Mouse (Mus musculus): ENCODE results near the gene Foxo4. TPM values are rescaled to one million over a fixed set of nuclear protein-coding genes. Genes with fewer than 3 reads are reported as not detected.

Foxo4 gene
- polyA plus RNA-seq (2021; fragmentation: Nextera tagmentation) = 0.30 and 0.69 TPM in 2 replicates
- long read RNA-seq, experiment 1 = 0 reads
- long read RNA-seq, experiment 2 = 0 reads

GRCm38 (mm10) chrX:101253952-101254729, at the start of gene Foxo4:
TSS of gene Foxo4 (plus strand) at chrX:101254528.

GRCm38 (mm10) chrX:101221834-101222795, 32.2 kb upstream of the Foxo4 start, which contains the start of gene Snx12:
TSS of gene Snx12 (minus strand) at chrX:101222563.

GRCm38 (mm10) chrX:101263892-101264291, 9.6 kb downstream of the Foxo4 start, which contains the start of gene Gm614:
TSS of gene Gm614 (minus strand) at chrX:101263992.

GRCm38 (mm10) chrX:101268025-101268754, 13.9 kb downstream of the Foxo4 start, which contains the start of gene Il2rg:
TSS of gene Il2rg (minus strand) at chrX:101268255.

GRCm38 (mm10) chrX:101268755-101269124, 14.4 kb downstream of the Foxo4 start, which contains the start of gene Gm20489:
TSS of gene Gm20489 (minus strand) at chrX:101269023.

GRCm38 (mm10) chrX:101273875-101274738, 19.8 kb downstream of the Foxo4 start, which contains the start of gene Med12:
TSS of gene Med12 (plus strand) at chrX:101274030.

GRCm38 (mm10) chrX:101299055-101299454, 44.7 kb downstream of the Foxo4 start, which contains the start of gene Nlgn3:
TSS of gene Nlgn3 (plus strand) at chrX:101299168.

Other genes with a start within 250 kb of the Foxo4 start
- 0.10 and 0.11 TPM in 2 replicates for gene Tex11, start 194.9 kb upstream of the Foxo4 start, polyA plus RNA-seq (2021; fragmentation: Nextera tagmentation)
- 8.1 and 10.4 TPM in 2 replicates for gene Slc7a3, start 168.5 kb upstream of the Foxo4 start, polyA plus RNA-seq (2021; fragmentation: Nextera tagmentation)
- 33.6 and 36.7 TPM in 2 replicates for gene Snx12, start 32.0 kb upstream of the Foxo4 start, polyA plus RNA-seq (2021; fragmentation: Nextera tagmentation)
- not detected in 2 replicates for gene Gm614, start 9.5 kb downstream of the Foxo4 start, polyA plus RNA-seq (2021; fragmentation: Nextera tagmentation)
- 1.4 and 1.5 TPM in 2 replicates for gene Il2rg, start 13.7 kb downstream of the Foxo4 start, polyA plus RNA-seq (2021; fragmentation: Nextera tagmentation)
- gene Gm20489, start 14.5 kb downstream of the Foxo4 start, polyA plus RNA-seq (2021; fragmentation: Nextera tagmentation) = not detected in 2 replicates
- 2.8 and 3.1 TPM in 2 replicates for gene Med12, start 19.5 kb downstream of the Foxo4 start, polyA plus RNA-seq (2021; fragmentation: Nextera tagmentation)
- gene Nlgn3, start 44.6 kb downstream of the Foxo4 start, polyA plus RNA-seq (2021; fragmentation: Nextera tagmentation) = 76.6 and 95.6 TPM in 2 replicates
- 20.8 and 25.4 TPM in 2 replicates for gene Gjb1, start 121.8 kb downstream of the Foxo4 start, polyA plus RNA-seq (2021; fragmentation: Nextera tagmentation)
- gene Zmym3, start 166.3 kb downstream of the Foxo4 start, polyA plus RNA-seq (2021; fragmentation: Nextera tagmentation) = 18.6 and 26.8 TPM in 2 replicates
- 71.9 and 81.3 TPM in 2 replicates for gene Nono, start 174.8 kb downstream of the Foxo4 start, polyA plus RNA-seq (2021; fragmentation: Nextera tagmentation)
- gene Itgb1bp2, start 194.6 kb downstream of the Foxo4 start, polyA plus RNA-seq (2021; fragmentation: Nextera tagmentation) = not detected in 2 replicates

All from left cerebral cortex, adult 6 months (tissue).